Mouse (Mus musculus) MEL (cell line): ENCODE measurements around the gene Mrpl51. TPM values are rescaled to one million over a fixed set of nuclear protein-coding genes. Genes with fewer than 3 reads are reported as not detected.

ENCODE experiments used
- DNase-seq: peaks from one replicate; pipeline ENCODE4 v3.0.0; 2011; ENCODE audit warnings: low read depth, low spot score
- H3K27ac ChIP-seq: 2 replicates; pipeline ENCODE4 v1.5.1; 2012; ENCODE audit warnings: low read depth, mild to moderate bottlenecking, control low read depth, low read length, moderate library complexity; ENCODE audit not compliant: control insufficient read depth
- H3K27me3 ChIP-seq, 2 experiments: fragments of 150-350 bp in 1 of 2; sonication (generic) in 1 of 2; 2 replicates each; pipeline ENCODE4 v1.6.1; 2012; ENCODE audit warnings: low read length in 2 of 2, mild to moderate bottlenecking in 2 of 2, improper control_type of control experiment in 1 of 2, moderate library complexity in 1 of 2; ENCODE audit not compliant: insufficient read depth in 2 of 2, control insufficient read depth in 1 of 2
- H3K36me3 ChIP-seq, 2 experiments: 2 replicates each; pipeline ENCODE4 v1.6.1; 2012 to 2014; ENCODE audit warnings: low read length in 2 of 2, improper control_type of control experiment in 1 of 2, inconsistent platforms in 1 of 2, mild to moderate bottlenecking in 1 of 2; ENCODE audit not compliant: insufficient read depth in 2 of 2, control insufficient read depth in 1 of 2
- H3K4me1 ChIP-seq, 2 experiments: fragments of 150-350 bp in 1 of 2; sonication (generic) in 1 of 2; 2 replicates each; pipeline ENCODE4 v1.6.1; 2012; ENCODE audit warnings: low read length in 2 of 2, improper control_type of control experiment in 1 of 2, mild to moderate bottlenecking in 1 of 2; ENCODE audit not compliant: insufficient read depth in 2 of 2, control insufficient read depth in 1 of 2
- H3K4me3 ChIP-seq, 2 experiments: fragments of 150-350 bp in 1 of 2; sonication (generic) in 1 of 2; 2 replicates each; pipeline ENCODE4 v1.5.1; 2012; ENCODE audit warnings: low read depth in 2 of 2, low read length in 2 of 2, mild to moderate bottlenecking in 2 of 2, moderate library complexity in 2 of 2, control low read depth in 1 of 2, improper control_type of control experiment in 1 of 2; ENCODE audit not compliant: control insufficient read depth in 1 of 2, insufficient read depth in 1 of 2
- H3K79me2 ChIP-seq: 2 replicates; pipeline ENCODE4 v1.6.1; 2012; ENCODE audit warnings: mild to moderate bottlenecking, low read length, moderate library complexity; ENCODE audit not compliant: control insufficient read depth, poor library complexity, insufficient read depth
- H3K9ac ChIP-seq: 2 replicates; pipeline ENCODE4 v1.6.1; 2012; ENCODE audit warnings: low read depth, mild to moderate bottlenecking, control low read depth, low read length, moderate library complexity; ENCODE audit not compliant: control insufficient read depth, poor library complexity, severe bottlenecking
- H3K9me3 ChIP-seq: fragments of 150-350 bp; sonication (generic); replicated peaks from 2 replicates; pipeline ENCODE4 v1.6.1; 2012; ENCODE audit warnings: mild to moderate bottlenecking, low read length, improper control_type of control experiment, moderate library complexity; ENCODE audit not compliant: insufficient read depth
- CHD1 ChIP-seq: IDR thresholded peaks from 2 replicates; pipeline ENCODE4 v1.6.1; 2012; ENCODE audit warnings: low read depth, mild to moderate bottlenecking, inconsistent platforms, low read length, improper control_type of control experiment
- CHD2 ChIP-seq: IDR thresholded peaks from 2 replicates; pipeline ENCODE4 v1.6.1; 2011; ENCODE audit warnings: low read length, improper control_type of control experiment
- CTCF ChIP-seq, 3 experiments: IDR thresholded peaks in 2 of 3; conservative IDR thresholded peaks in 1 of 3; 2 replicates each; pipeline ENCODE4 v1.5.1; 2011 to 2012; ENCODE audit warnings: low read length in 3 of 3, low read depth in 2 of 3, mild to moderate bottlenecking in 2 of 3, improper control_type of control experiment in 1 of 3, inconsistent platforms in 1 of 3, mixed read lengths in 1 of 3, moderate library complexity in 1 of 3; ENCODE audit not compliant: control insufficient read depth in 1 of 3, insufficient read depth in 1 of 3, poor library complexity in 1 of 3, severe bottlenecking in 1 of 3
- E2F4 ChIP-seq: IDR thresholded peaks from 2 replicates; pipeline ENCODE4 v1.6.1; 2011; ENCODE audit warnings: low read depth, low read length, improper control_type of control experiment, borderline replicate concordance
- ETS1 ChIP-seq: IDR thresholded peaks from 2 replicates; pipeline ENCODE4 v1.6.1; 2012; ENCODE audit warnings: low read depth, mild to moderate bottlenecking, inconsistent platforms, low read length, improper control_type of control experiment, moderate library complexity
- GATA1 ChIP-seq: IDR thresholded peaks from 2 replicates; pipeline ENCODE4 v1.6.1; 2011; ENCODE audit warnings: low read depth, low read length, improper control_type of control experiment
- HCFC1 ChIP-seq: IDR thresholded peaks from 2 replicates; pipeline ENCODE4 v1.6.1; 2012; ENCODE audit warnings: low read depth, mild to moderate bottlenecking, inconsistent platforms, low read length, improper control_type of control experiment, moderate library complexity
- JUND ChIP-seq: IDR thresholded peaks from 2 replicates; pipeline ENCODE4 v1.6.1; 2011; ENCODE audit warnings: low read depth, mild to moderate bottlenecking, improper control_type of control experiment, low read length
- MAFK ChIP-seq: IDR thresholded peaks from 2 replicates; pipeline ENCODE4 v1.6.1; 2011; ENCODE audit warnings: low read depth, mild to moderate bottlenecking, low read length, improper control_type of control experiment, borderline replicate concordance
- MAX ChIP-seq: IDR thresholded peaks from 2 replicates; pipeline ENCODE4 v1.6.1; 2011; ENCODE audit warnings: low read length, improper control_type of control experiment
- MAZ ChIP-seq: IDR thresholded peaks from 2 replicates; pipeline ENCODE4 v1.6.1; 2012; ENCODE audit warnings: low read depth, mild to moderate bottlenecking, inconsistent platforms, low read length, improper control_type of control experiment
- MEF2A ChIP-seq: IDR thresholded peaks from 2 replicates; pipeline ENCODE4 v1.6.1; 2014; ENCODE audit warnings: low read depth, mild to moderate bottlenecking, inconsistent platforms, low read length, improper control_type of control experiment; ENCODE audit not compliant: poor library complexity, insufficient replicate concordance, severe bottlenecking; ENCODE audit errors: extremely low read depth
- MXI1 ChIP-seq: IDR thresholded peaks from 2 replicates; pipeline ENCODE4 v1.6.1; 2011; ENCODE audit warnings: mild to moderate bottlenecking, low read depth, low read length, improper control_type of control experiment
- MYB ChIP-seq: IDR thresholded peaks from 2 replicates; pipeline ENCODE4 v1.6.1; 2011; ENCODE audit warnings: mild to moderate bottlenecking, low read depth, low read length, improper control_type of control experiment
- NELFE ChIP-seq: IDR thresholded peaks from 2 replicates; pipeline ENCODE4 v1.6.1; 2011; ENCODE audit warnings: low read depth, low read length, improper control_type of control experiment
- NRF1 ChIP-seq: IDR thresholded peaks from 2 replicates; pipeline ENCODE4 v1.6.1; 2014; ENCODE audit warnings: low read depth, mild to moderate bottlenecking, inconsistent platforms, low read length, improper control_type of control experiment, moderate library complexity; ENCODE audit not compliant: poor library complexity, insufficient read depth, severe bottlenecking
- POLR2A ChIP-seq, 2 experiments: IDR thresholded peaks; 2 replicates each; pipeline ENCODE4 v1.6.1; 2011 to 2012; ENCODE audit warnings: low read length in 2 of 2, mild to moderate bottlenecking in 2 of 2, control low read depth in 1 of 2, improper control_type of control experiment in 1 of 2, low read depth in 1 of 2, moderate library complexity in 1 of 2; ENCODE audit not compliant: control insufficient read depth in 1 of 2, insufficient read depth in 1 of 2, poor library complexity in 1 of 2
- POLR2AphosphoS2 ChIP-seq: IDR thresholded peaks from 2 replicates; pipeline ENCODE4 v1.6.1; 2011; ENCODE audit warnings: low read length, improper control_type of control experiment
- RAD21 ChIP-seq: IDR thresholded peaks from 2 replicates; pipeline ENCODE4 v1.6.1; 2011; ENCODE audit warnings: mild to moderate bottlenecking, low read depth, low read length, improper control_type of control experiment
- SMC3 ChIP-seq: IDR thresholded peaks from 2 replicates; pipeline ENCODE4 v1.6.1; 2011; ENCODE audit warnings: low read depth, low read length, improper control_type of control experiment
- TBP ChIP-seq: IDR thresholded peaks from 2 replicates; pipeline ENCODE4 v1.8.0; 2011; ENCODE audit warnings: low read depth, low read length, improper control_type of control experiment
- TCF12 ChIP-seq: IDR thresholded peaks from 2 replicates; pipeline ENCODE4 v1.6.1; 2014; ENCODE audit warnings: low read depth, mild to moderate bottlenecking, inconsistent platforms, low read length, improper control_type of control experiment, moderate library complexity
- USF1 ChIP-seq: IDR thresholded peaks from 2 replicates; pipeline ENCODE4 v1.6.1; 2014; ENCODE audit warnings: low read depth, mild to moderate bottlenecking, inconsistent platforms, low read length, improper control_type of control experiment, moderate library complexity
- USF2 ChIP-seq, 2 experiments: IDR thresholded peaks; 2 replicates each; pipeline ENCODE4 v1.6.1; 2011 to 2012; ENCODE audit warnings: improper control_type of control experiment in 2 of 2, low read length in 2 of 2, borderline replicate concordance in 1 of 2, inconsistent platforms in 1 of 2, low read depth in 1 of 2, mild to moderate bottlenecking in 1 of 2; ENCODE audit not compliant: insufficient read depth in 1 of 2
- ZMIZ1 ChIP-seq: IDR thresholded peaks from 2 replicates; pipeline ENCODE4 v1.6.1; 2012; ENCODE audit warnings: low read depth, mild to moderate bottlenecking, inconsistent platforms, low read length, improper control_type of control experiment, moderate library complexity
- ZNF384 ChIP-seq: IDR thresholded peaks from 2 replicates; pipeline ENCODE4 v1.6.1; 2012; ENCODE audit warnings: low read depth, mild to moderate bottlenecking, inconsistent platforms, low read length, improper control_type of control experiment
- polyA plus RNA-seq, 2 experiments: library from polyadenylated mRNA; stranded (reverse) in 1 of 2; unstranded in 1 of 2; fragments of >175 nt in 1 of 2; fragments of >200 nt in 1 of 2; gene quantifications; 2 replicates each; pipeline versions ENCODE4 v1.2.1 to v1.2.4; 2012; ENCODE audit warnings: low replicate concordance in 2 of 2, low read depth in 1 of 2; ENCODE audit not compliant: insufficient read length in 2 of 2, insufficient read depth in 1 of 2, missing spikeins in 1 of 2
- total RNA-seq: library from RNA; depleted of rRNA; stranded (reverse); fragments of 300-350 nt; gene quantifications from 2 replicates; pipeline ENCODE4 v1.2.3, GENCODE M21; 2012

The Mrpl51 gene
- total and polyA plus RNA-seq, 3 experiments, result 251 to 286 TPM; not detected in 1

DNA sequence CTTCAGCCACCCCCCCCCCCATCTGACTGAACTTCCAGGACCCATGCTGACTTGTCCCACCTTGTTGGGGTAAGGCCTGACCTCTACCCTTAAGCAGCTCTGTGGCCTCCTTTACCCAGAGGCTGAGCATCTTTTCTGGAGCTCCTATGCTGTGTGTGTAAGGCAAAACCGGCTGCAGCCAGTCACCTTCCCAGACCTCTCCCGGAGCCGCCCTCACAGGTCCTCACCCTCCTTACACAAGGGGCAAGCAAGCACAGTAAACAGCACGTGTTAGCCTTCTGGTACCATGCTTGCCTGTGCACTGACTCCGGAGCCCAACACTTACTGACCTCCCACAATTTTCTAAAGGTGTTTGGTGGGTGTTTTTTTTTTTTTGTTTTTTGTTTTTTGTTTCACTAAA lies 16.1 kb upstream of the Mrpl51 start:
- Histone ChIP-seq H3K79me2 (no peaks in the 10 kb centered on the region), H3K9ac (no peak overlapping the region), H3K36me3 (peaks cover 0 to 29% of the 10 kb centered on the region in 2 experiments; a peak in 2 of 4 replicates), H3K27me3 (no peaks in the 10 kb centered on the region), H3K4me1 (no peaks in the 10 kb centered on the region), H3K27ac (no peak overlapping the region), H3K4me3 (no peak overlapping the region), H3K9me3 (no peaks in the 10 kb centered on the region)
- DNase-seq, result no peak
- TF ChIP-seq MAX (no peak), MAFK (no peak), HCFC1 (no peak), USF2 (IDR thresholded peaks at IDR 0.05; ENCODE audit: borderline replicate concordance in 1 of 2, insufficient read depth in 1 of 2, low read depth in 1 of 2, low read length in 2 of 2) (no peak), CHD1 (no peak), RAD21 (no peak), ZNF384 (no peak), E2F4 (no peak), CHD2 (no peak), GATA1 (no peak), TBP (no peak), MXI1 (no peak), NELFE (no peak), ETS1 (no peak)

GRCm38 (mm10) chr6:125179601-125180000 lies 12.0 kb upstream of the Mrpl51 start:
- no peaks in the 10 kb centered on the region for H3K9me3 ChIP-seq
- H3K27ac ChIP-seq, result no peak overlapping the region
- H3K4me1 ChIP-seq, result no peaks in the 10 kb centered on the region
- no peak for DNase-seq
- H3K9ac ChIP-seq, result no peak overlapping the region
- no peaks in the 10 kb centered on the region for H3K79me2 ChIP-seq
- TF ChIP-seq TCF12 (no peak), CTCF (IDR thresholded peaks at IDR 0.05 in 2 of 3, conservative IDR thresholded peaks at IDR 0.05 in 1 of 3; ENCODE audit: control insufficient read depth in 1 of 3, insufficient read depth in 1 of 3, low read depth in 2 of 3, low read length in 3 of 3, poor library complexity in 1 of 3, severe bottlenecking in 1 of 3) (no peak), SMC3 (no peak), POLR2A (IDR thresholded peaks at IDR 0.05; ENCODE audit: control insufficient read depth in 1 of 2, insufficient read depth in 1 of 2, low read depth in 1 of 2, low read length in 2 of 2, poor library complexity in 1 of 2) (no peak), MYB (no peak), MXI1 (no peak), NRF1 (no peak), USF1 (no peak), ZMIZ1 (no peak), POLR2AphosphoS2 (no peak), JUND (no peak), MAZ (no peak), MEF2A (no peak), MAX (no peak), HCFC1 (no peak)
- H3K27me3 ChIP-seq, result no peaks in the 10 kb centered on the region
- H3K36me3 ChIP-seq, result peaks cover 0 to 38% of the 10 kb centered on the region in 2 experiments; a peak in 2 of 4 replicates
- H3K4me3 ChIP-seq, result no peak overlapping the region
